Mouse (Mus musculus): ENCODE data around the gene Nrp2.

Gene Nrp2

DNA sequence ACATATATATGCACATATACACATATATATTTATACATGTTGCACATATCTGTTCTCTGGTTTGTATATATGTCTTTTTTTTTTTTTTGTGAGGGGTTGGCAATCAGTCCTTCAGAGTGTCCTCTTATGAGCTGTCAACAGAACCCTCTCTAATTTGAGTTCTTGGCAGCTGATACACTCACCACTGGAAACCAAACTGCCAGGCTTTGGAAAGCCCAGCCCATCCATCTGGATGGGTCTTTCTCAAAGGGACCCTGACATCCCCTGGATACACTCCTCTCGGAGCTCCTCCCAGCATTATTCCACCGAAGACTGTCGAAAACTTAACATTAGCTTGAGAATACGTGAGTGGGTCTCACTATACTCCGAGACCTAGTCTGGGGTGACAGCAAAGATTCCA is 157.2 kb downstream of the Nrp2 start:
- no peak for DNase-seq (ENCODE audit: low spot score)

- no peak for DNase-seq (ENCODE audit: low spot score)
Observed at GRCm38 (mm10) chr1:62860788-62861187, 157.7 kb downstream of the Nrp2 start.
